Mouse (Mus musculus) spleen, embryonic (tissue): ENCODE results near the gene AI597479.

ENCODE experiments used
- CTCF ChIA-PET: fragments of 350-600 bp; sonication (Branson Sonifier 250); formaldehyde crosslinking; loops from one replicate; lab custom pipeline; 2022; lab: Charles Lee

AI597479 gene

DNA sequence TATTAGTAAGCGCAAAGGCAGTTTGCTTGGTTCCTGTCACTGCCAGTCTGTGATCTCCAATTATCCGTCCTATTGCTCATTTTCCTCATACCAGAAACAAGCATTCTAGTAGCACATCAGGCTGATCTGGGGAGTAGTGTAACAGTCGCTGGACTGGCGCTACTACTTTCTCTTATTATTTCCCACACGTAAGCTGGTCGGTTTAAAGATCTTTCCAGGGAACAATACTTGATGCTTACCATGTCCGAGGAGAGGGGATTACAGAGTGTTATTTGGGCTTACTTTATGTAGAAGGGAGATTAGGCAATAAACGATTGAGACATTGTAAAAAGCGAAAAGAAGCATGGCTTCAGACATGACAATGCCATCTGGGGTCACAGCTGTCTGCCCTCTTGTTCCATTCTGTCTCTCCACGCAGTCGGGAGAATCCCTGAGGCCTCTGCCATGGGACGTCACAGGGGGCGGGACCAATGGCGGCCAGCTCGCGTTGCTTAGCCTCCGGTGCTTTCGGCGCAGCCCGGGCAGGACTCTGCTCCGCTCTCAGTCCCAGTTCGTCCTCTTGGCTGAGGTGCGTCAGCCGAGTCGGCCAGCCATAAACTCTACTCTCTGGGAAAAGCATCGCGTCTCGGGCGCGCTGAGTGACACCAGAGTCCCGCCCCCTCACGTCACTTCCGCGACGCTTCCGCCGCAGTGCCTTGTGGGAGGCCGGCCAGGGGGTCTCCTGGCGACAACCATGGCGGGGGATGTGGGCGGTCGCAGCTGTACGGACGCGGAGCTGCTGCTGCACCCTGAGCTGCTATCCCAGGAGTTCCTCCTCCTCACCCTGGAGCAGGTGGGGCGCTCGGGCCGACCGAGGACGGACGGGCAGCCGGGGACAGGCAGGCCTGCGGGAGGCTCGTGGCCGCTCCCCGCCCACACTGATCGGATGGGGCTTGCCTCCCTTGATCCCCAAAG is at the start of gene AI597479, which contains the start of gene Tgfbrap1:
AI597479 (plus strand) TSS at position 680 of the 954 bp plus-strand sequence.
Tgfbrap1 (minus strand) TSS at position 607 of the 954 bp plus-strand sequence.
- CTCF ChIA-PET = no interaction called here

DNA sequence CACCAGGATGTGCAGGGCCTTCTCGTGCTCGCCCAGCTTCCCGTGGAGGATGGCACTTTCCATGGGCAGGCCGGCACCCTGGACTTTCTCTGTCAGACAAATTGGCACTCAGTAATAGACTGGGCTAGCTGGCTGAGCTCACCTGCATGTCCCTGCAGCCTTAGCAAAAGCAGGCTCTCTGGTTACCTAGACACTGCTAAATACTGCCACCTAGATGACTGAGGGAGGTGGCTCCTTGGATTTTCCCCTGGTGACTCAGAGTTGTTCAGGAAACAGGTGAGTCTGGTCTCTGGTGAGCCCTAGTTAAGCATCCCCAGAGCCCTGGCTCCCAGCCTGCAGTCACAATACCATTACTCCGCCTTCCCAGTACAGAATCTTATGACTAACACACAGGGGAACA is 46.6 kb upstream of the AI597479 start:
- CTCF ChIA-PET = no interaction called here

DNA sequence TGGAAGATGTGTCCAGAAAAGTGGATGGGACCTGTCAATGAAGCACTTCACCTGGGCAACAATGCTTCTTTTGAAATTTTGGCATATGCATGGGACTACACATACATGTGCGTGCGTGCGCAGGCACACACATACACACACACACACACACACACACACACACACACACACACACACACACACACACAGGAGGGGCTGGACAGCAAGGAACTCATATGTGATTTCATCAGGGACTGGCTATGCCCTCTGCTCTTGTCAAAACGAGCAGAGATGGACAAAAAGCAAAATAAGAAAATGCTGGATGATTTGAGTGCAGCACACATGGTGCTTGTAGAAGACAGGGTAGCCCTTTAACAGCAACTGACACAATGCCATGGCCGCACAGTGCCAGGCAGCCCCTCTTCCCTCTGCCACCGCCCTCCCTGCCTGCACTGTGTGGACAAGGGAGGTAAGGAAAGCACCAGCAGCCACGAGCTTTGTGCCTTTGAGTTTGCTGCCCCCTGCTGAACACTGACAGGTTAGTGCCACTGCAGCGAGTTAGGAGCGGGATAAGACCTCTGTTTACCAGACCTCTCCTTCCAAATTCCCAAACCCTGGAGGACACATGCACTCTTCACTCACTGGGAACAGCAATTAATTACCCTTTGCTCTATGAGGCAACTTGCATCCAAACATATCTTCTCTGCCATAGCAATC is 32.7 kb upstream of the AI597479 start:
- CTCF ChIA-PET = no interaction called here

DNA sequence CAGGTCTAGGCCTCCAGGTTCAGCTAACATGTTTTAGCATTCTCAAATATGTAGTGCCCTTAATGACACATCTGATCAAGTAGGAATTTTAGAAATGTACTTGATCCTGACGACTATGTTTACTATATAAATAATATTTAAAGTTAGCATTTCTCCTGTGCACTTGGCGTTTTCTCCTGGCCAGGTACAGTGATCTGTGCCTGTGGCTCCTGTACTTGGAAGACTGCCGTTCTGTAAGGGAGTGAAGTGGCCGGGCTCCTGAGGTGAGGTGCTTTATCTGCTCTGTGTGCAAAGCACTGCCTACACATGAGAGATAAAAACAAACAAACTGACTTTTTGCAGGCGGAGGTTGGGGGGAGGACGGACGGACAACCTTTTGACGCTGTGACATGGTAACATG is 31.9 kb upstream of the AI597479 start:
- CTCF ChIA-PET = no interaction called here

DNA sequence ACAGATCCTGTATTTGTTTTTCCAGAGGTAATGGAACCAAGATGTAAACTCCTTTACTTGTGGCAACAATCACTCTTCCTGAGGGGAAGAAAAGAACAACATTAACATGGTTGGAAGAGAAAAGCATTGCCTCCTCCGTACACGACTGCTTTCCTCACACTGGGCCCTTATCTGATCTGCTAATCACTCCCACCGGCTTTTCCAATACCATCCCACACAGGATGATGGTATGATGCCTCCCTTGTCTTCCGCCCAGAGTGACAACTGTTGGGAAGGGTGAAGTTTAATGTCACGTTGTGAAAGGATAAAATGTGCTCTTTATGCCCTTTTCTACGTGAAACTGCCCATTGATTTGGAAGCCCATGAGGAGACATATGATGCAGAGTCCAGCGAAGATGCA is 31.0 kb upstream of the AI597479 start:
- CTCF ChIA-PET = interaction anchor here (0.5 kb wide), 1 partner anchor 502 kb away, joined by 7 read pairs; no protein-coding TSS in a partner anchor

DNA sequence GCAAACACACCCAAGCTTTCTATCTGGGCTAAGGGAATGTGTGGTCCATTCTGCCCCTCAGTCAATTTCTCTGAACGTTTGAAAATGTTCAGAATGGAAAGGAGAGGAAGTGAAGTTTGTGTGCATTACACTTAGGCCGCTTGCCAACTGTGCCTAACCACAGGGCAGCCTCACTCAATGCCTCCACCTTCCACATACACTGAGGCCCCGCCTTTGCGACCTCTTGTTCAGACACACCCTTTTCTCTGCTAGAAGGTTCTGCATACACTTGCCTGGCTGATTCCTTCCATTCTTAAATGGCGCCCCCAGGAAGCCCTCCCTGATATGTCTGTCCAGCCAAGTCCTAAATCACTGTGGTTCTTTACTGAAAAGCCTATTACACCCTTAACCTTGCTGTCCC is 27.8 kb upstream of the AI597479 start:
- CTCF ChIA-PET = interaction anchor here (0.6 kb wide), 1 partner anchor 26 kb away, joined by 4 read pairs; no protein-coding TSS in a partner anchor

DNA sequence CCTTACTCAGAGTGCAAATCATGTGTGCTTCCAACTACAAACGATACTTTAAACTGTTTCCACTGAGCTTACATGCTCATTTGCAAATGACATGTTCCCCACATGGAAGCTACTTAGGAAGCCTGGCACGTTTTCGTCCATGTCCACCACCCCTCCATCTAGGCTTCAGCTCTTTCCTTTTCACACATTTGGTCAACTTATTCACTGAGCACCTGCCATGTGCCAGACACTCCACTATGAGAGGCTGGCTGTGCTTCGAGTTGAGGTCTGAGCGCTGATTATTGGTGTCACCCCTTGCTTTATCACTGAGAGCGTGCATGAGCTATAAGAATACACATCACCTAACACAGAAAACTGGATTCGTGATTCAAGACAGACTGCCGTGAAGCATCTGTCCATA is 26.5 kb upstream of the AI597479 start:
- CTCF ChIA-PET = no interaction called here

DNA sequence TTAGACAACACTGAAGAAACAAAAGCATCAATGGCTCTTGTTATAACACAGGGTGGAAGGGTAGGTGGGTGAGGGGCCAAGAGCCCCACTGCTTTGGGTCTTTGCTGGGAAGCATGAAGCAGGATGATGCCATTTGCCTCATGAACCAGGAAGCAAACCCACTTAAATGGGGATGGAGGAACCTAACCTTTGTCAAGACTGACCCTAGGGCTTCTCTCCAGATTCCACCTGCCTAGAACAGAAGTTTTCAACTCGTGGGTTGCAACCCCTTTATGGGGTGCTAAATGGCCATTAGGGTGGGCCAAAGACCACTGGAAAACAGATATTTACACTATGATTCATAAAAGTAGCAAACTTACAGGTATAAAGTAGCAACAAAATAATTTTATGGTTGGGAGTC is 25.9 kb upstream of the AI597479 start:
- CTCF ChIA-PET = interaction anchor here (0.6 kb wide), 1 partner anchor 38 kb away, joined by 3 read pairs; no protein-coding TSS in a partner anchor

DNA sequence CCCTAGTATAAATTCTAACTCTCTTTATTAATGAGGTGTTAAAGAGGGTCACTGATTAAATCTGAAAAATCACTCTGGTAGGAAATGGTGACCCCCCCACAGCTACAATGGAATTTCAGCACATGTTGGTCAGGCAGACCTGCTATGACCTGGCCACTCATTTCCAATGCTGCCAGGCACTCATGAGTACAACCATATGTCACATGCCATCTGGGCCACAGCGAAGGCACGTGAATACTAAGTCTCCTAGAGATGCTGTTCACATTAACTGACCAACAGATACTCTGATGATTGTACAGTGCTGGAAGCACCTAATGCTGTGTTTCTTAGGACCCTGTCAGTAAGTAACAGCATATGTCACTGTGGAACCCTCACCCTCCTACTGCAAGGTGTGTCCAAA is 23.7 kb upstream of the AI597479 start:
- CTCF ChIA-PET = no interaction called here

DNA sequence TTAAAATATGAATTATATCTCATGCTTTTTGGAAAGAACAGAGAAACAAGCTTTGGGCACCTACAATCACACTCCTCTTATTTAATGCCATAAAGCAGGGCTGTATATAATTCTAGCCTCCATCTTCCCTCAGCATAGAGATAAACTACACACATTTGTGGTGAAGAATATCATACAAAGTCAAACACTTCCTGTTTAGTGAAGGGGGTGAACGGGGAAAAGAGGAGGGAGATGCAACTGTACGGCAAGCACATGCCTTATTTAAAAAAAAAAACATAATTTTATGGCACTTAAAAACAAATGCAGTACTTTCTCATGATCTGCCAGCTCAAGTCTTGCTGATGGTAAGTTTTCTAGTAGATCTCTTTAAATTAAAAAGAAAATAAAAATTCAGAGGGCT is 20.4 kb upstream of the AI597479 start:
- CTCF ChIA-PET = no interaction called here

DNA sequence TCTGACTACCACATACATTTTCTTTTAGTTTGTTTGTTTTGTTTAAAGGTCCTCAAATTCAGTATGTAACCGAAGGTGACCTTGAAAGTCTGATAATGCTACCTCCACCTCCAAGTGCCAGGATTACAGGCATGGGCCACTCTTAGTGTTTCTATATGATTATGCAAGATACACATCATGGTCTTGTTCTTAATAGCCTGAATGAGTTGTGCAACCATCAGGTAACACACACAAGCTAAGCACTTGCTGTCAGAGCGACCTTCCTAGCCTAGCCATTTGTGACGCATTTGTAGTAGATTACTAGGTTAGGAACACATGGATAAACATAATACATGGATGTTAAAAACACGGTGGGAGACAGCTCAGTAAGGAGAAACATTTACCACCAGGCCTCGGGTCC is 15.6 kb upstream of the AI597479 start:
- CTCF ChIA-PET = no interaction called here

DNA sequence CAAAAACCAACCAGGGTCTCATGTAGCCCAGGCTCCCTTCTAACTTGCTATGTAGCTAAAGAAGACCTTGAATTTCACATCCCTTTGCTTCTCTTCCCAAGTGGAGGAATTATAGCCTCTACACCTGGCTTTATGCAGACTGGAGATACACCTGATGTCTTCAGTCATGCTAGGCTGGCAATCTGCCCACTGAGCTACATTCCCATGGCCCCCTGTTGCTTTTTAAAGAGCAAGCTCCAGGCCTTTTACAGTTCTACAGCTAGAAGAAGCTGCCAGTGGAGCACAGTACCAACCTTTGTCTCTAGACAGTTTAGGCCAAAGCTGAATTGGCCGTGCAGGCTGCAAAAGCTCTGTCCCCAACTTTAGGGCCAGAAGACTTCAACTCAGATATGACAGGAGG is 8.1 kb upstream of the AI597479 start:
- CTCF ChIA-PET = no interaction called here

DNA sequence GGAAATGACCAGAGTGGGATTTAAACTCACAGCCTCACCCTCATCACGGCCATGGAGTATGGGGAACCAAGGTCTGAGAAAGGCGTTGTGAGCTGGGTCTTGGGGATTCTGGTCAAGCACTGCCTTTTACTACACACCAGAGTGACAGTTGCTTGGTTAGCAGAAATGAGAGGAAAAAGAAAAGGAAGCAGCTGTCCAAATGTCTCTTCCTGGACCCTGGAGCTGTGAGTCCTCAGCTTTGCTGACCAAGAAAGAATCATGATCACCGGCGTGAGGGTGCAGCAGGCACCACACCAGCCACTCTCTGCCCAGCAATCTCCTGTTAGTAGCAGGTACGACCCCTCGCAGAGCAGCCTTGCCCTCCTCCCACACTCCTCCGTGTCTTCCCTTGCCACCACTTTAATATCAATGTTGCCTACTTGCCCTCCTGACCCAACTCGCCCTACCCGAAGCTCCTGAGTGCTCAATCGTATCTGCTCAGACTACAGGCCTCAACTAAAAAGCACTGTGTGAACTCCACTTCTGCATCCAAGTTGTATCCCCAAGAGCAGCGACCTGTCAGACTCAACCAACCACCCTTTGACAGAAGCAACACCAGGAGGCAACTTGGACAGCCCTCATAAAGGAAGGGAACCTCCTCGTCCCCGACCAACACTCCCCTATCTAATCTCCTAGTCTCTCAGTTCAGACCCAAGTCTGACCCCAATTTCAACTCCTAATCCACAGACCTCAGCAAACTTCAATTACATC is 7.0 kb upstream of the AI597479 start:
- CTCF ChIA-PET = interaction anchor here (0.5 kb wide), 1 partner anchor 453 kb away, joined by 21 read pairs; no protein-coding TSS in a partner anchor

DNA sequence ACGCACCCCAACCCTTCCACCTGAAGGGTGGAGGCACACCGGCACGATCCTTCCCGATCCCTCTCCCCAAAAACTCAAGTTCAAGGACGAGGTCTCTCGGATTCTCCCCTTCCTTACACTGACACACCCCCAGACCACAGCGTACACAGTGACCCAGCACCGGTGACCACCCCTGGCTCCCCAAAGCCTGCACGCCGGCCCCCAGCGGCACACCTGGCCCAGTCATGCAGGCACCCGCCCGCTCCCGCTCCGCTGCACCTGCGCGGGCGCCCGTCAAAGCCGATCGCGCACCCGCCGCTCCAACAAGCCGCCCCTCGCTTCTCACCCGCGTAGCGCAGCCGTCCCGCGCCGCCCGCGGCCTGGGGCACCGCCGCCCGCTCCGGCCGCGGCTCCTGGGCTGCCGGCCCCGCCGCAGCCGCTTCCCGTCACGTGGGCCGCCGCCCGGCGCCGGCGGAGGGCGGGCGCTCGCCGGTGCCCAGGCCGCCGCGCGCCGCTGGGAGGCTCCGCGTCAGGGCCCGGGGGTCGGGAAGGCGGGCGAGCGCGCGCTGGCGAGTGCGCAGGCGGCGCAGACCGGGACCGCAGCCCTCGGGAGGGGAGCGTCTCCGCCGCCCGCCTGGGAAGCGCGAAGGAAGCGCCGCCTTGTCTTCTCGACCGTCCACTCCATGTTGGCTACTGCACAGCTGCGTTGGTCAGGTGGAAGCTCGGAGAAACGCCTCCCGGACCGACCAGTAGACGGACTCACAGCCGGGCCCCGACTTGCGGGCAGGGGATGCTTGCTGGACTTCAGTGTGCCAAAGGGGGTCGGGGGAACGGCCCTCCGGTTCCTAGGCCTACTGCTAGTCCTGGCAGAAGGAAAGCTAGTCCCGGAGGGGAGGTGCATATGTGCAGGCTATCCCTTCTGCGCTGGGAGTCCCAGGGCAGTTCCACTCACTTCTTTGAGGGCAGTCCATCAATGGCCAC is 6.2 kb upstream of the AI597479 start:
- CTCF ChIA-PET = interaction anchor here (0.5 kb wide), 1 partner anchor 285 kb away, joined by 5 read pairs; no protein-coding TSS in a partner anchor

DNA sequence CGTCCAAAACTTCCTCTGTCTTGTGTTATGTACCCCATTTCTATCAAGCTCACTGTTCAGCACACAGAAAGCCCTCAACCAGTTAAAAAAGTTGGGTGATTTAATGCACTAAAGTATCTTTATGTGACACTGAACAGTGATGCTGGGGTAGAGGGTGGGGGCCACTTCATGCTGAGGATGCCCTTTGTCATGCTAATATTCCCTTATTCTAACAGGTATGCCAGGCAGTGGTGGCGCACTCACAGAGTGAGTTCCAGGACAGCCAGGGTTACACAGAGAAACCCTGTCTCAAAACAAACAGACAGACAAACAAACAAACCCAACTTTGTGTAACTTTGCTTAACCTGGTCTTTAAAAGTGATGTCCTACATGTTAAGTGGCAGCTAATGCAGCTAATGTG is 4.3 kb upstream of the AI597479 start:
- CTCF ChIA-PET = no interaction called here

DNA sequence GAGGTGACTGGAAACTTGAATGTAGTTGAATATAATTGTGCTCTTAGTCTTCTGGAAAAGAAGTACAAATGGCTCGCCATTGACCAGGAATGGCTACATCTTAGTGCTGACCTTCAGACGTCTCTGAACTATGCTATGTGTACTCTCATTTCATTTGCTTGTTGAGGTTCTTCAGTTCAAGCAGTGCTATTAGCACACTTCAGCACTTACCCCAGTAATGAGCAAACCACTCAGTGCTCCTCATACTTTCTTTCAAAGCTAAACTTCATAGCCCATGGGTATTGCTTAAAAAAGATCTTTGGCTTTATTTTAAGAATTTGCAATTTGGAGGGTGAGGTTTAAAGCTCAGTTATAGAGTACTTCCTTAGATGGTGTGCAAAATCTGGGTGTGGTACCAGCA is 10.2 kb downstream of the AI597479 start:
- CTCF ChIA-PET = no interaction called here

DNA sequence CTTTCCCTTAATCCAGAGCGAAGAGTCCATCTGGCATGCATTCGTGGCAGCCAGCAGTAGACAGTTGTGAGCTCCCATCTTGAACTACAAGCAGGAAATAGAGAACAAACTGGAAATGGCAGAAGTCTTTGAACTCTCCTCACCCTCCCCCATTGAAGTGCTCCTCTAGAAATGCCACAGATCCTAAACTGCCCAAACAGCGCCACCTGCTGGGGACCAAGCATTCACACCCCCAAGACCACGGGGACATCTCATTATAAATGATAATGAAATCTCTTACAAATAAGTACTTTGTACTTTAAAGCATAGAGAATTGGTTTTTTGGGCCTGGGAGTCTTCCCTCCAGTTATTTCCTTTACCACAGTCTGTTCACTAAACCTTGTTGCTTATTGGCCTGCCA is 12.0 kb downstream of the AI597479 start:
- CTCF ChIA-PET = interaction anchor here (0.6 to 1.5 kb wide), 4 partner anchors 11 to 203 kb away, joined by 3 to 4 read pairs (median 3); no protein-coding TSS in a partner anchor

DNA sequence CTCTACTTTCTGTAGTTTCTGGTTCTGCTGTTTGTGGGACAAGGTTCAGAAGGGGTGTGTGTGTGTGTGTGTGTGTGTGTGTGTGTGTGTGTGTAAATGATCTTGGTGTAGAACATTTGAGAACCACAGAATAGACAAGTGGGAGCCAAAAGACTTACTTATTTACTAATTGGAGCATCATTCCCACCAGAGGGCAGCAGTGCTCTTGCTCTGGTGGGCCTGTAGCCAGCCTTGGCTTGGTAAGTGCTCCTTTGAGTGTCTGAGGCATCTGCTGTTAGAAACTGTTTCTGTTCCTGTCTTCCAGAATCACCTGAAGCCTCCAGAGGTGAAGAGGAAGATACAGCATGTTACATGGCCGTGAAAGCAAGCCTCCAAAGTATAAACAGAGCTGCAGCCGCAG is 14.4 kb downstream of the AI597479 start:
- CTCF ChIA-PET = no interaction called here

DNA sequence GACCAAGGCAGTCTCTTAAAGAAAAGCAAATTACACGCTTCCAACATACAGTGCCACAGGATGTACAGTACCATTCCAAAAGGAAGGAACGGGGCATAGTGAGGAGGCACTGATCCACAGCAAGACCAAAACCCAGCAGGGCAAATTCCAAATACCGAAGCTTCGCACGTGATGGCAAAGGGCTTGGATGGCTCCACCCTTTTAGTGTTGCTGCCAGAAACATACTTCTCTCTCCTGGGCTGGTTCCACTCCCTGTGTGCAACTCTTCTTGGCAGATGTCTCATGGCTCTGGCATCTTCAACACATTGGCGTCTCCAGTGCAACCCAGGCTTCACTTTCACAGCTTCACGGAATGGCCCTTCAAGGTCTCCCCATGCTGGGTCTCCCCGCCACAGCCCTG is 18.9 kb downstream of the AI597479 start:
- CTCF ChIA-PET = no interaction called here

DNA sequence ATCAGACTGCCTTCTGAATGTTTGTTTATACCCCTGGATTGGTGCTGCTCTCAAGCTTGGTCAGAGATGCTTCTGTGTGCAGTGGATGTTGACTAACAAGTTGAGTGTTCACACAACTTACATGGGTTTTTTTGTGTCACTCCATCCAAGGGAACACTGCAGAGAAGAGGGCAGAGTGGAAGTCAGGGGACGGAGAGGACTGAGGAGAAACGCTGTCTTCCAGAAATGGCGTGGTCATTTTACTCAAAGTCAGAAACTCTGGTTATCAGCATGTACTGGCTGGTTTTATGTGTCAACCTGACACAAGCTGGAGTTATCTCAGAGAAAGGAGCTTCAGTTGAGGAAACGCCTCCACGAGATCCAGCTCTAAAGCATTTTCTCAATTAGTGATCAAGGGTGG is 22.4 kb downstream of the AI597479 start:
- CTCF ChIA-PET = interaction anchor here (1.5 kb wide), 1 partner anchor 18 kb away, joined by 3 read pairs; no protein-coding TSS in a partner anchor
